Mouse (Mus musculus): ENCODE measurements at regions not wholly inside any gene's neighbourhood (a gene's known extent, or its start where the extent isn't known, plus 50 kb on each side); places are given as distances from the start of the nearest gene placed in this dataset.

DNA sequence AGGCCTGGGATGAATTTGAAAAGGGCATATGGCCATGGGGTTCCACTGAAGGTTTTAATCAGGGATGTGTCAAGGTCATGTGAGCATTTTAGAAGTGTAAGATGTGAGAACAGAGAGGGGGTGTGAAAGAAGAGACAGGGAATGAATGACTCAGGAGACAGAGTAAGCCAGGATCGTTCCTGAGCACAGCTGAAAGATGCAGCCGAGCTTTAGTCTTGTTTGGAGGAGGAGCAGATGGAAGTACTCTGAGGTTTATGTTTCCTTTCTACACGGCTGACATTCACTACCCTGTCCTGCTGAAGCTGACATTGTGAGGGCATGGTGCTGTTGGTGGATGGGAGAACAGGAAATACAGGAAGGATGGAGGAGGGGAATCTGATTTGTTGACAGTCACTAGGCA, 142.0 kb downstream of the Dmrta2 start:
- intact Hi-C loops (cut with DNase I) = no loop called here

GRCm38 (mm10) chr4:110120761-110121160, 142.9 kb downstream of the Dmrta2 start:
- intact Hi-C loops (cut with DNase I) = no loop called here
- no peak for DNase-seq (ENCODE audit: extremely low spot score in 1 of 2, low spot score in 2 of 2)

More for the DNA sequence above, 142.0 kb downstream of the Dmrta2 start:
- no peak for DNase-seq (ENCODE audit: extremely low spot score in 1 of 2, low spot score in 2 of 2)

- DNase-seq (ENCODE audit: extremely low spot score in 1 of 2, low spot score in 2 of 2) = no peak
- intact Hi-C loops (cut with DNase I) = no loop called here
Measured at GRCm38 (mm10) chr4:110121447-110121846, 143.6 kb downstream of the Dmrta2 start.

DNA sequence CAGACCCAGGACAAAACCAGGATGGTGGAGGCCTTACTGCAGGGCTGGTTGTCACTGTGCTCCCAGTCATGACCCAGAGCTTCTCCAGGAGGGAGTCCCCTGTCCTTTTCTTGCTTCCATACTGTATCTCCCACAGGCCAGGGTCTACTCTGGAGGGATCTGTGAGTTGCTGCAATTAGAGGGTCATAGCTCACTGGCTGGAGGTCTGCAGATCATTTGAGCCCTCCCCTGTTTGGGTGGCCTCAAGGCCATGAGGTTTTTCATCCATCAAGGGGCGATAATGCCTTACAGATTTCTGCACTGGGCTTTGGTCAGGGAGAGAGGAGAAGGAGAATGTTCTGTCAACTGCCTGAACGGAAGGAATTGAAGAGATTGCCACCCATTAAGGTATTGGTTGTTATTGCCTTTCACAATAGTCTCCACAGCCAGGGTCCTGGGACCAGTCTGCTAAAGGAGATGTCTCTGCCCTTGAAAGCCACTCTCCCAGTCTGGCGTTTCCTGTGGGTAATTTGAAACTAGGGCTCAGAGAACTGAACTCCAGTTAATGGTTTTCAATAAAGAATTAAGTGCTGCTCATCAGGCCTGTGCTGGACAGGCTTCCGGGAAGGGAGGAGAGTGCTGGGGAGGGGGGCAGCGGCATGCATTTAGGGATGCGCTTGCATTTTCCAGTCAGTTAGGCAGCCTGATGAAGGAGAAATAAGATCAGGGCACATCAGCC, 147.4 kb downstream of the Dmrta2 start:
- intact Hi-C loops (cut with DNase I) = no loop called here
- no peak for DNase-seq (ENCODE audit: extremely low spot score in 1 of 2, low spot score in 2 of 2)

DNA sequence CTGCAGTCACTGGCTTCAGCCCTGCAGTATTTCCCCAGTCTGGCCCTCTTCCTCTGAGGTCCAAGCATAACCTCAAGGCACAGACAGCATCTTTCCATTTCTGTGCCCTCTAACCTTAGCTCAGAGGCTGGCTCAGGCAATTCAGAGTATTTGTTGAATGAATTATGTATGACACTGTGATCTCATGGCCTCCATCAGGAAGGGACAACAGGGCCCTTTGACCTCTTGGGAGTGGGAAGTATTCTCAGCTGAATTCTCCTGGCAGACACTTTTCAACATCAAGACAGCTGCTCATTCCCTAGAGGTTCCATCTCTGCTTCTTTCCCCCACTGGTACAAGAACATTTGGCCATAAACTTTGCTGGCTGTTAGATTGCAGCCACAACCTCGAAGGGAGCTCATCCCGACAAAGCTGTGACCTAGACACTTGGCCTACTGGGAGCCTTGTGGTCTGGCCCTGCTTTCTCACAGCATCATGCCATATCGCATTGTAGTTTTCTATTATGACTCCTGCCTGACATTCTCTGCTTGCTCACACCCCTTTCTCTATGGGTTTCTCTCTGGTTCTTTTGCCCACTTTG, 150.2 kb downstream of the Dmrta2 start:
- no peak for DNase-seq (ENCODE audit: extremely low spot score in 1 of 2, low spot score in 2 of 2)
- intact Hi-C loops (cut with DNase I) = no loop called here

DNA sequence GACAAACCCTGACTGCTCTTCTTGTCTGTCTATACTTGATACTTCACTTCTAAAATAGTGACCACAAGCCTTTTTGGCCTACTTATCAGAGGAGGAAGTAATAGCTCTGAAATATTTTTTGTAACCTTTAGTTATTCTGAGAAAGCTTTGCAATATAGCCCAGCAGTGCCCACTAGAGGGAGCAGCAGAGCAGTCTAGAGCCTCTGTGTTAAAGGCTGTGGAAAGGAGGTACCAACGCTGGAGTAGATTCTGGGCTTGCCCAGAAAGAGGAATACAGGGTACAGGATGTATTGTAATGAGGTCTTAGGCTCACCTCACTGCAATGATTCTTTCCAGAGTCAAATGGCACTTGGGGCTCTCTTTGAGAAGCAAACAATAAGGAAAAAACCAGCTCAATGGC, 151.1 kb downstream of the Dmrta2 start:
- intact Hi-C loops (cut with DNase I) = no loop called here
- DNase-seq (ENCODE audit: extremely low spot score in 1 of 2, low spot score in 2 of 2) = peak; percentile 75 to 76

GRCm38 (mm10) chr4:110129518-110129917, 151.7 kb downstream of the Dmrta2 start:
- DNase-seq (ENCODE audit: extremely low spot score in 1 of 2, low spot score in 2 of 2) = no peak
- intact Hi-C loops (cut with DNase I) = no loop called here

- no peak for DNase-seq (ENCODE audit: extremely low spot score in 1 of 2, low spot score in 2 of 2)
- intact Hi-C loops (cut with DNase I) = loop anchor here (5.0 kb wide), 1 partner anchor 155 kb away; no protein-coding TSS in a partner anchor
Measured at GRCm38 (mm10) chr4:110132061-110132460, 154.2 kb downstream of the Dmrta2 start.

- intact Hi-C loops (cut with DNase I) = loop anchor here (5.0 kb wide), 1 partner anchor 153 kb away; no protein-coding TSS in a partner anchor
- DNase-seq (ENCODE audit: extremely low spot score in 1 of 2, low spot score in 2 of 2) = no peak
Measured at GRCm38 (mm10) chr4:110134036-110134435, 156.2 kb downstream of the Dmrta2 start.

DNA sequence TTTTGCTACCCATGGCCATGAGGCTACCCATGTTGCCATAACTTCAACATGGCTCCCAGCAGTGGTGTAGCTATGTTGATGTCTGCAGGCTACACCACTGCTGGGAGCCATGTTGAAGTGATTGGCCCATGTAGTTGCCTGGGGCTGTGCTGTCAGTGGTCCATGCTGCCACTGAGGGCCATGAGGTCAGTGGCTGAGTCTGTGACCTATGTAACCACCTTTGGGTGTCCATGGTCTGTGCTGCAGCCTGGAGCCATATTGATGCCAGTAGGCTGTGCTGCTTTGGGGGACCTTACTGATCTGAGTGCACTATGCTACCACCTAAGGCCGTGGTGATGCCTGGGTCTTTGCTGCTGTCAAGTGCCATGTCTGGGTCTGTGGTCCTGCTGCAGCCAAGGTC, 167.4 kb downstream of the Dmrta2 start:
- no peak for DNase-seq (ENCODE audit: extremely low spot score in 1 of 2, low spot score in 2 of 2)
- intact Hi-C loops (cut with DNase I) = no loop called here

- intact Hi-C loops (cut with DNase I) = no loop called here
- peak in 1 of 2 experiments; percentile 51 for DNase-seq (ENCODE audit: extremely low spot score in 1 of 2, low spot score in 2 of 2)
Measured at GRCm38 (mm10) chr4:110152103-110152946, 174.5 kb downstream of the Dmrta2 start.
